8 mouse cellular contexts compared by ENCODE assay signal in the genomic region with DNA sequence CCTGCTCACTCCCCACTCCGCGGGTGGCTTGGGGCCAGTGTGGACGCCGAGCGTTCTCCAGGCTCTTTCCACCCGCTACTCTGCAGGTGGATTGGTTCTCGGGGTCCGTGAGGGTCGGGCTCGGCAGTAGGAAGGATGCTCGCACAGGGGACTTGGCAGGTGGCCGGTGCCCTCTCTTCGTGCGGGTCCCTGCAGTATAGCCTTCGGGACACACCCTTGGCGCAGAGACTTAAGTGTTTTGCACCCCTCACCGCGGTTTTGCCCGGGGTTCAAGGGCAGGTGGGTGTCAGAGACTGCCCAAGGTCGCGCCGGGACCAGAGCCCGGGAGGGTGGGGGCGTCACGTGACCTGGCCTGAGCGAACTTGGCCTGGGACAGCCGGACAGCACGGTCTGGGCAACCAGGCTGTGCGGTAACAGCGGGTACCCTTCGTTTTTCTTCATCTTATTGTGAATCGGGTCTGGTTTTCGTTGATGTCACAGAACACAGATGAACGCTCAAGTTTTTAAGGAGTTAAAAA. TPM values are rescaled to one million over a fixed set of nuclear protein-coding genes. Genes with fewer than 3 reads are reported as not detected.
DNase-seq lines count a peak whose midpoint lies in the region; ATAC-seq and TF ChIP-seq lines count a peak whose summit lies in the region.

No protein-coding gene starts in this region.

- H3K9me3 ChIP-seq in embryonic facial prominence, embryonic 14.5 days (ENCODE audit: control insufficient read depth, low read length) = no peaks in the 10 kb centered on the region
- no peaks in the 10 kb centered on the region for H3K9me3 ChIP-seq in heart, embryonic 13.5 days
- no peaks in the 10 kb centered on the region for H3K9me3 ChIP-seq in kidney, postnatal 0 days (replicated peaks; ENCODE audit: low read length)

- ATAC-seq in embryonic facial prominence, embryonic 14.5 days (ENCODE audit: low read depth) = peak; percentile 1; the same call in 1 of the 2 replicates
- ATAC-seq in heart, embryonic 13.5 days (ENCODE audit: extremely low read depth, insufficient number of reproducible peaks, low FRiP score, low TSS enrichment) = peak; percentile 46
- 0 out of 2 replicates have a peak, but pooled peaks have one; percentile 1 for ATAC-seq in kidney, postnatal 0 days (replicated peaks; ENCODE audit: low FRiP score, low read depth)

- no peak for TF ChIP-seq CTCF in kidney, postnatal 0 days (IDR thresholded peaks at IDR 0.05; ENCODE audit: low read depth)
- no peak for TF ChIP-seq CTCF in olfactory bulb, adult 2 months (IDR thresholded peaks at IDR 0.05; ENCODE audit: insufficient read depth, low read depth, low read length)

- H3K9ac ChIP-seq in embryonic facial prominence, embryonic 14.5 days (ENCODE audit: low read depth, low read length) = peak overlapping the region; percentile 55
- peak overlapping the region; percentile 90 for H3K9ac ChIP-seq in heart, embryonic 13.5 days
- H3K9ac ChIP-seq in kidney, postnatal 0 days (ENCODE audit: low read depth, low read length) = peak overlapping the region; percentile 81

- WGBS in embryonic facial prominence, embryonic 14.5 days = under 1% methylated on average over 34 of the region's 34 CpGs
- WGBS in heart, embryonic 13.5 days = under 1% methylated on average over 34 of the region's 34 CpGs
- WGBS in kidney, postnatal 0 days = under 1% methylated on average over 34 of the region's 34 CpGs
- under 1% methylated on average over 34 of the region's 34 CpGs for WGBS in olfactory bulb, adult 2 months

- H3K4me2 ChIP-seq in embryonic facial prominence, embryonic 14.5 days (ENCODE audit: low read depth, low read length) = peak overlapping the region; percentile 88
- peak overlapping the region; percentile 98 for H3K4me2 ChIP-seq in heart, embryonic 13.5 days
- H3K4me2 ChIP-seq in kidney, postnatal 0 days (ENCODE audit: low read length) = peak overlapping the region; percentile 97

- H3K4me1 ChIP-seq in embryonic facial prominence, embryonic 14.5 days (ENCODE audit: control insufficient read depth, insufficient read depth, low read length) = peaks cover 16% of the 10 kb centered on the region
- peaks cover 39% of the 10 kb centered on the region for H3K4me1 ChIP-seq in heart, embryonic 13.5 days
- H3K4me1 ChIP-seq in kidney, postnatal 0 days (replicated peaks; ENCODE audit: insufficient read depth, low read length) = peaks cover 12% of the 10 kb centered on the region; the same call in 1 of the 2 replicates
- peaks cover 31% of the 10 kb centered on the region for H3K4me1 ChIP-seq in olfactory bulb, adult 2 months (ENCODE audit: control insufficient read depth, insufficient read depth, low read length)

- peak; percentile 51 for DNase-seq in CD4-positive helper T cell, adult 2 months (ENCODE audit: low read depth, low spot score)
- DNase-seq in adrenal gland, postnatal 14 days = peak; percentile 93
- DNase-seq in embryonic facial prominence, embryonic 14.5 days (ENCODE audit: low spot score) = no peak
- no peak for DNase-seq in kidney, postnatal 0 days (ENCODE audit: low spot score)
- peak; percentile 79 to 85 for DNase-seq in lung, adult 18-20 months
- peak; percentile 56 for DNase-seq in thymus, postnatal 14 days

- TF ChIP-seq POLR2A in olfactory bulb, adult 2 months (IDR thresholded peaks at IDR 0.05; ENCODE audit: insufficient read depth, low read depth, low read length) = no peak

- peak overlapping the region; percentile 87 for H3K27ac ChIP-seq in embryonic facial prominence, embryonic 14.5 days (replicated peaks; ENCODE audit: low read depth, low read length)
- H3K27ac ChIP-seq in heart, embryonic 13.5 days (replicated peaks) = peak overlapping the region; percentile 96
- H3K27ac ChIP-seq in kidney, postnatal 0 days = peak overlapping the region; percentile 88
- H3K27ac ChIP-seq in olfactory bulb, adult 2 months (ENCODE audit: insufficient read depth, low read depth, low read length) = 0 out of 2 replicates have a peak overlapping the region, but pooled peaks have one; percentile 37

- no peaks in the 10 kb centered on the region for H3K36me3 ChIP-seq in embryonic facial prominence, embryonic 14.5 days (ENCODE audit: control insufficient read depth, insufficient read depth, low read length)
- no peaks in the 10 kb centered on the region for H3K36me3 ChIP-seq in heart, embryonic 13.5 days
- H3K36me3 ChIP-seq in kidney, postnatal 0 days (ENCODE audit: insufficient read depth, low read length) = no peaks in the 10 kb centered on the region

- peaks cover 13% of the 10 kb centered on the region; the same call in 1 of the 2 replicates for H3K27me3 ChIP-seq in embryonic facial prominence, embryonic 14.5 days (replicated peaks; ENCODE audit: control insufficient read depth, insufficient read depth, low read length)
- no peaks in the 10 kb centered on the region for H3K27me3 ChIP-seq in heart, embryonic 13.5 days (replicated peaks)
- H3K27me3 ChIP-seq in kidney, postnatal 0 days (ENCODE audit: insufficient read depth, low read length) = no peaks in the 10 kb centered on the region

- peak overlapping the region; percentile 54 for H3K4me3 ChIP-seq in embryonic facial prominence, embryonic 14.5 days (ENCODE audit: low read depth, low read length)
- peak overlapping the region; percentile 78 for H3K4me3 ChIP-seq in heart, embryonic 13.5 days
- peak overlapping the region; percentile 73 for H3K4me3 ChIP-seq in kidney, postnatal 0 days (replicated peaks; ENCODE audit: low read depth, low read length)
- H3K4me3 ChIP-seq in olfactory bulb, adult 2 months (ENCODE audit: insufficient read depth, low read depth, low read length) = peak overlapping the region; percentile 55

RNA-seq across cellular contexts. Expression of gene Cpt1a, which starts 1.7 kb away (rescaled TPM):
- 274 and 315 TPM in 2 replicates for total RNA-seq in adrenal gland, postnatal 14 days (2021)
- polyA plus RNA-seq in embryonic facial prominence, embryonic 14.5 days (2014; fragmentation: Nextera tagmentation; extraction: Ambion mirVana) = 16.5 and 24.9 TPM in 2 replicates
- polyA plus RNA-seq in heart, embryonic 13.5 days (2015; fragmentation: Nextera tagmentation; extraction: Ambion mirVana) = 23.1 and 23.8 TPM in 2 replicates
- polyA plus RNA-seq in kidney, postnatal 0 days (2015; fragmentation: Nextera tagmentation; extraction: Ambion mirVana) = 70.8 and 81.4 TPM in 2 replicates
- polyA plus RNA-seq in olfactory bulb, adult 2 months (2012; ENCODE audit: insufficient read depth, insufficient read length, low replicate concordance, missing spikeins) = not detected in 2 replicates

RNA-seq across cellular contexts. Expression of gene Ighmbp2, which starts 41.0 kb away (rescaled TPM):
- total RNA-seq in adrenal gland, postnatal 14 days (2021) = 5.7 and 6.8 TPM in 2 replicates
- 8.1 and 8.6 TPM in 2 replicates for polyA plus RNA-seq in embryonic facial prominence, embryonic 14.5 days (2014; fragmentation: Nextera tagmentation; extraction: Ambion mirVana)
- polyA plus RNA-seq in heart, embryonic 13.5 days (2015; fragmentation: Nextera tagmentation; extraction: Ambion mirVana) = 5.8 TPM in 2 replicates
- polyA plus RNA-seq in kidney, postnatal 0 days (2015; fragmentation: Nextera tagmentation; extraction: Ambion mirVana) = 6.3 and 6.8 TPM in 2 replicates
- polyA plus RNA-seq in olfactory bulb, adult 2 months (2012; ENCODE audit: insufficient read depth, insufficient read length, low replicate concordance, missing spikeins) = not detected in 2 replicates

RNA-seq across cellular contexts. Expression of gene Mrpl21, which starts 41.1 kb away (rescaled TPM):
- total RNA-seq in adrenal gland, postnatal 14 days (2021) = 82.6 and 91.7 TPM in 2 replicates
- polyA plus RNA-seq in embryonic facial prominence, embryonic 14.5 days (2014; fragmentation: Nextera tagmentation; extraction: Ambion mirVana) = 110 and 116 TPM in 2 replicates
- polyA plus RNA-seq in heart, embryonic 13.5 days (2015; fragmentation: Nextera tagmentation; extraction: Ambion mirVana) = 93.0 and 103 TPM in 2 replicates
- 116 and 124 TPM in 2 replicates for polyA plus RNA-seq in kidney, postnatal 0 days (2015; fragmentation: Nextera tagmentation; extraction: Ambion mirVana)
- polyA plus RNA-seq in olfactory bulb, adult 2 months (2012; ENCODE audit: insufficient read depth, insufficient read length, low replicate concordance, missing spikeins) = not detected in 2 replicates

Comparison
In these comparisons a context has a peak if more than half of its experiments do, and no peak if none do; other contexts are left out.
1. DNase-seq: peak in CD4-positive helper T cell, adult 2 months (single experiment), adrenal gland, postnatal 14 days (single experiment), lung, adult 18-20 months (2 of 2) and thymus, postnatal 14 days (single experiment); none in embryonic facial prominence, embryonic 14.5 days (single experiment) and kidney, postnatal 0 days (single experiment).
2. H3K27ac ChIP-seq: peak in every context shown above with its lines; median percentile 96 in heart, embryonic 13.5 days; 88 in kidney, postnatal 0 days; 87 in embryonic facial prominence, embryonic 14.5 days; 37 in olfactory bulb, adult 2 months.
3. Peak in every context shown above with its lines, with median percentiles within 50 percentile points of each other: ATAC-seq, H3K4me2 ChIP-seq, H3K4me3 ChIP-seq and H3K9ac ChIP-seq.